Mouse (Mus musculus) midbrain, embryonic 16.5 days (tissue): ENCODE data around the gene Ehd4. TPM values are rescaled to one million over a fixed set of nuclear protein-coding genes. Genes with fewer than 3 reads are reported as not detected.

Experiments
- ATAC-seq: fragments of 200-750 bp; cut with Nextera tagmentation; 2 replicates; pipeline ENCODE4 v1.8.0; 2017; ENCODE audit warnings: moderate TSS enrichment
- H3K27ac ChIP-seq: fragments of 300-500 bp; sonication (generic); 2 replicates; pipeline ENCODE4 v1.5.1; 2014; ENCODE audit warnings: mild to moderate bottlenecking, low read length, mixed read lengths
- H3K27me3 ChIP-seq: fragments of 300-500 bp; sonication (generic); 2 replicates; pipeline ENCODE4 v1.6.1; 2014; ENCODE audit warnings: low read depth, low read length, mixed read lengths; ENCODE audit not compliant: control insufficient read depth, insufficient read depth
- H3K36me3 ChIP-seq: fragments of 300-500 bp; sonication (generic); 2 replicates; pipeline ENCODE4 v1.6.1; 2014; ENCODE audit warnings: mild to moderate bottlenecking, low read length, moderate library complexity, mixed read lengths; ENCODE audit not compliant: control insufficient read depth, insufficient read depth
- H3K4me1 ChIP-seq: fragments of 300-500 bp; sonication (generic); 2 replicates; pipeline ENCODE4 v1.6.1; 2014; ENCODE audit warnings: mild to moderate bottlenecking, low read length, mixed read lengths; ENCODE audit not compliant: control insufficient read depth, insufficient read depth
- H3K4me2 ChIP-seq: fragments of 300-500 bp; sonication (generic); 2 replicates; pipeline ENCODE4 v1.6.1; 2014; ENCODE audit warnings: mild to moderate bottlenecking, low read length, mixed read lengths
- H3K4me3 ChIP-seq: fragments of 300-500 bp; sonication (generic); 2 replicates; pipeline ENCODE4 v1.5.1; 2014; ENCODE audit warnings: low read depth, mild to moderate bottlenecking, low read length, moderate library complexity, mixed read lengths
- H3K9ac ChIP-seq: fragments of 300-500 bp; sonication (generic); 2 replicates; pipeline ENCODE4 v1.6.1; 2014; ENCODE audit warnings: low read depth, low read length, mixed read lengths
- H3K9me3 ChIP-seq: fragments of 300-500 bp; sonication (generic); replicated peaks from 2 replicates; pipeline ENCODE4 v1.6.1; 2014; ENCODE audit warnings: mild to moderate bottlenecking, low read length, mixed read lengths; ENCODE audit not compliant: control insufficient read depth, poor library complexity, severe bottlenecking
- WGBS: fragments of 180-500 bp; shearing (Covaris S2); extraction: QIAGEN DNeasy Blood & Tissue Kit; methylation state at CpG from one replicate; pipeline ENCODE4 v1.1.7; 2014; 5-methylcytosine and 5-hydroxymethylcytosine counted together
- polyA plus RNA-seq: library from polyadenylated mRNA; unstranded; fragments of >200 nt; fragmentation: Nextera tagmentation; extraction: Ambion mirVana; gene quantifications from 2 replicates; pipeline ENCODE4 v1.2.1, GENCODE M21; 2015

Ehd4 gene
- polyA plus RNA-seq, 1 experiment from 2014 or later = 11.5 TPM

DNA sequence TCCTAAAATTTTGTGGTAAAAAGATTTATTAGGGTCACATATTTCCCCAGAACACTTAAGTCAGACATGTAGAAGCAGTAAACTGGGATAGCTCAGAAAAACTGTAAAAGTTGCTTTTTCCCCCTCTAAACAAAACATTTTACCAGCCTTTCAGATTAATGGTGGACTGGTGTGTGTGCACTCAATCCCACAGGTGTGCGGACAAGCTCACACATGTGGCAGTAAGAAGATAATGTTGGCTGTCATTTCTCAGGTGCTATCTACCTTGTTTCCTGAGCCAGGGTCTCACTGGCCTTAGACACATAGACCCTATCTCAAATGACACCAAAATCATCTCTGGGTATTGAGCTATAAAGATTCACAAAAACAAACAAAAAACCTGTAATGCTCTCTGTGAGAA, 28.9 kb downstream of the Ehd4 start:
- Histone ChIP-seq H3K4me2 (no peak overlapping the region), H3K36me3 (no peaks in the 10 kb centered on the region), H3K9me3 (no peaks in the 10 kb centered on the region), H3K27ac (no peak overlapping the region), H3K27me3 (no peaks in the 10 kb centered on the region), H3K4me1 (no peaks in the 10 kb centered on the region), H3K4me3 (no peak overlapping the region), H3K9ac (no peak overlapping the region)
- no peak for ATAC-seq
- WGBS = 93% methylated on average over 1 of the region's 1 CpGs

DNA sequence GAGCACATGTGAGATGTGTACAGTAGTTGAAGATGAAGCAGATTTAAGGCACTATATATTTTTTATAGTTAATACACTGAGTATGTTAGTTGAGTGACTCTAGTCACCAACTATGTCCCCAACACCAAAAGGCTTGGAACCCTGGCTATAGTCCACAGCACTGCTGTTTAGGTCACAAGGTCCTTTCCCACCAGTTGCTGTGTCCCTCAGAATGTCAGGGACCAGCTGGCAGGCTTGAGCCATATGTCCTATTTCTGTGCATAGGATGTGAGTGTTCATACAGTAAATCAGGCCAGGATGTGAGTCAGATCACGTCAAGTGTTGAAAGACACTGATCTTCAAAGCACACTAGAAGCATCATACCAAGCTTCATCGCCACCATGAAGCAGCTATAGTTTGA, 29.5 kb downstream of the Ehd4 start:
- Histone ChIP-seq H3K4me2 (no peak overlapping the region), H3K36me3 (no peaks in the 10 kb centered on the region), H3K27me3 (no peaks in the 10 kb centered on the region), H3K4me1 (no peaks in the 10 kb centered on the region), H3K4me3 (no peak overlapping the region), H3K9ac (no peak overlapping the region), H3K9me3 (no peaks in the 10 kb centered on the region), H3K27ac (no peak overlapping the region)
- WGBS = 90% methylated on average over 2 of the region's 2 CpGs
- ATAC-seq = no peak

DNA sequence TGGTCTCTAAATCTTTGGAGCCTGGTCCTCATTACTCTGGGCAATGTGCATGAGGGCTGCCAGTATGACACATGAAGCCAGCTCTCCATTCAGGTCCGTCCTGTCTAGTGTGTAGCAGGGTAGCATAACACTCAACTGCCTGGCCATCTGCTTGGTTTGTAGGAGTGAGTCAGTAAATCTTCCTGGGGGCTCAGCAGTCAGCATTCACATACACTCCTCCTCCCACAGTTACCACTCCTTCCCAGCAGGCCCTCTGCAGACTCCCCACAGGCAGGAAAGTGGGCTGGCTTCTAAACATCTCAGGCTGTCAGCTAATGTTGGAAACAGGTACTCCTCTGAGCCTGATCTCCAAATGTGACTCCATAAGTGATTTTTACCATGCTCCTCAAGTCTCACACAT, 30.3 kb downstream of the Ehd4 start:
- 59% methylated on average over 1 of the region's 1 CpGs for WGBS
- H3K9ac ChIP-seq = no peak overlapping the region
- no peaks in the 10 kb centered on the region for H3K4me1 ChIP-seq
- H3K4me2 ChIP-seq = no peak overlapping the region
- no peaks in the 10 kb centered on the region for H3K9me3 ChIP-seq
- no peak overlapping the region for H3K27ac ChIP-seq
- no peaks in the 10 kb centered on the region for H3K36me3 ChIP-seq
- no peaks in the 10 kb centered on the region for H3K27me3 ChIP-seq
- ATAC-seq = no peak
- no peak overlapping the region for H3K4me3 ChIP-seq

DNA sequence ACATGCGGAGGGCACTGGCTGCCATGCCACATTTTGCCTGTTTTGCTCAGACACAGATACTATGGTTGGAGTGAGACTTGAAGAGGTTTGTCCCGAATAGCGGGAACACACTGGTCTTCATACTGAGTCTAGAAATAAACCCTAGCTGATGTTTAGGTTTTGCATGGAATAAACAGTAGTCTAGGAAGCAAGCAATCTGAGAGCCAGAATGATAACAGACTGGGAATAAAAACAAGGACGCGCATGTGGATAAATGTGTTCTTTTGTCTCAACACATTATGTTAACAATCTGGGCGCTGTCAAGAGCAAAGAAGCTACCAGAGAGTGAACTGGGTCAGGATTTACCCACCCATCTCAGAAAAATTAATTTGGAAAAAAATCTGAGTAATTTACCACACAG, 31.4 kb downstream of the Ehd4 start:
- H3K9me3 ChIP-seq = no peaks in the 10 kb centered on the region
- 96% methylated on average over 6 of the region's 6 CpGs for WGBS
- H3K36me3 ChIP-seq = no peaks in the 10 kb centered on the region
- H3K27ac ChIP-seq = no peak overlapping the region
- no peak overlapping the region for H3K4me3 ChIP-seq
- H3K9ac ChIP-seq = no peak overlapping the region
- no peaks in the 10 kb centered on the region for H3K4me1 ChIP-seq
- H3K27me3 ChIP-seq = no peaks in the 10 kb centered on the region
- no peak for ATAC-seq
- no peak overlapping the region for H3K4me2 ChIP-seq

DNA sequence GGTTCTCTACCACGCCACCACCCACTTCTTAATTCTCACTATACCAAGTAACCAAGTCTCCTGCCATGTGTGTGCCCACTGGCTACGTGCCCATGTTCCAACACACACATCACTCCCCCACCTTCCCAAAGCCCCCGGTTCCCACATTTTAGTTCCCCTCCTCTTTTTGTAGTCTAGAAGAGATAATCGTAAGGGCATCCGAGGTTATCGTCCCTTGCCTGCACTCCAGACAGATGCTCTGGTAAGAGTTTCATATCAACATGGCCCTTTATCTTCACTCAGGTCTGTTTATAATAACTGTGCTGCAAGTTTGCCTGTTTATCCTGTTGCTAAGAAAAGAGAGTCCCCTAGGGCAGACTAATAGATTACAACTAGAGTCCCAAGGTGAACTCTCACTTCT, 37.1 kb downstream of the Ehd4 start:
- Histone ChIP-seq H3K9me3 (no peaks in the 10 kb centered on the region), H3K36me3 (no peaks in the 10 kb centered on the region), H3K4me2 (no peak overlapping the region), H3K4me3 (no peak overlapping the region), H3K9ac (no peak overlapping the region), H3K27me3 (no peaks in the 10 kb centered on the region), H3K4me1 (no peaks in the 10 kb centered on the region), H3K27ac (no peak overlapping the region)
- no peak for ATAC-seq
- WGBS = 93% methylated on average over 6 of the region's 6 CpGs

DNA sequence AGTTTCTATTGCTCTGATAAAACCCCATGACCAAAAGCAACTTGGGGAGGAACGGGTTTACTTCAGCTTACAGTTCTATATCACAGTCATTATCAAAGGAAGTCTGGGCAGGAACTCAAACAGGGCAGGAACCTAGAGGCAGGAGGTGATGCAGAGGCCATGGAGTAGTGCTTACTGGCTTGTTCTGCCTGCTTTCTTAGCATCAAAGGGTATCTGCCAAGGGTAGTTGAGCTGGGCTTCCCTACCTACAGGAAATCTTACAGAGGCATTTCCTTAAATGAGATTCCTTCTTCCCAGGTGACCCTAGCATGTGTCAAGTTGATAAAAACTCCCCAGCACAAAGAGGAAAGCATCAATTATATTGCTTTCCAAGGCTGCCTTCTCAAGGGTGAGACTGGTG, 38.0 kb downstream of the Ehd4 start:
- H3K36me3 ChIP-seq = no peaks in the 10 kb centered on the region
- H3K9ac ChIP-seq = no peak overlapping the region
- no peaks in the 10 kb centered on the region for H3K9me3 ChIP-seq
- no peak overlapping the region for H3K4me2 ChIP-seq
- H3K4me1 ChIP-seq = no peaks in the 10 kb centered on the region
- ATAC-seq = no peak
- H3K4me3 ChIP-seq = no peak overlapping the region
- 80% methylated on average over 1 of the region's 1 CpGs for WGBS
- no peak overlapping the region for H3K27ac ChIP-seq
- H3K27me3 ChIP-seq = no peaks in the 10 kb centered on the region

DNA sequence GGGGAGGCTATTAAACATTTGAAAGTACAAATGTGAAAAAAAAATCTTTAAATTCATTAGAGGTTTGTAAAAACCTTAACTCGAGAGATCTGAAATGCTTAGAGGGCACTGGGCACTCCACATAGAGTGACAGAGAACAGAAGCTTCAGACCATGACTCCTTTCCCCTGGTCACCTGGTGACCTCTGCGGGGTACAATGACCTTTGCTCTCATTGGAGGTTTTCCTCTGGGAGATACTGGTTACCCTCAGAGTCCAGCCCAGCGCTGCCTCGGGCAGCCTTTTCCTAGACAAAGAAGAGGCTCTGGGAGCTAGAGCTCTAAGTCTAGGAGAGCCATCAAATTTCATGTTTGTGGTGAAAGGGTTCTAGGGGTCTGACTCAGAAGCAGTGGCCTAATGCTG, 39.4 kb downstream of the Ehd4 start:
- Histone ChIP-seq H3K4me1 (no peaks in the 10 kb centered on the region), H3K27ac (no peak overlapping the region), H3K27me3 (no peaks in the 10 kb centered on the region), H3K9me3 (no peaks in the 10 kb centered on the region), H3K4me3 (no peak overlapping the region), H3K9ac (no peak overlapping the region), H3K36me3 (no peaks in the 10 kb centered on the region), H3K4me2 (no peak overlapping the region)
- ATAC-seq = no peak
- WGBS = 72% methylated on average over 4 of the region's 4 CpGs

DNA sequence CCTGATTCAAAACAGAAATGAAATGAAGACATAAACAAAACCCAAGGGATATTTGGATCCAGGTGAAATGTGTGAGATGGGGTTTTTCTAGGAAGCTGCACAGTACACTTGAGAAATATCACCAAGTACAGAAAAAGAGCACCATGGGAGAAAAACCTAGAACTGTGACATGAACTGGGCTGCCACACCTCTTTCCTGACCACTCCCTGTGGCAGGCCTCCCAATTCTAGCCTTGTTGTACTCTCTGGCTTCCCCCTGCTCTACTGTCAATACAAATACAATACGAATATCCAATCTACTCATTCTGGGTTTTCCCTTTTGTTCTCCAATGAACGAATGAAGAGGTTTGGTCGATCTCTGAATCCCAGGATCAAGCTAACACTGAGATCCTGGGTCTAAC, 40.4 kb downstream of the Ehd4 start:
- Histone ChIP-seq H3K36me3 (no peaks in the 10 kb centered on the region), H3K4me3 (no peak overlapping the region), H3K4me1 (no peaks in the 10 kb centered on the region), H3K9me3 (no peaks in the 10 kb centered on the region), H3K27ac (no peak overlapping the region), H3K27me3 (no peaks in the 10 kb centered on the region), H3K9ac (no peak overlapping the region), H3K4me2 (no peak overlapping the region)
- 94% methylated on average over 3 of the region's 3 CpGs for WGBS
- no peak for ATAC-seq

DNA sequence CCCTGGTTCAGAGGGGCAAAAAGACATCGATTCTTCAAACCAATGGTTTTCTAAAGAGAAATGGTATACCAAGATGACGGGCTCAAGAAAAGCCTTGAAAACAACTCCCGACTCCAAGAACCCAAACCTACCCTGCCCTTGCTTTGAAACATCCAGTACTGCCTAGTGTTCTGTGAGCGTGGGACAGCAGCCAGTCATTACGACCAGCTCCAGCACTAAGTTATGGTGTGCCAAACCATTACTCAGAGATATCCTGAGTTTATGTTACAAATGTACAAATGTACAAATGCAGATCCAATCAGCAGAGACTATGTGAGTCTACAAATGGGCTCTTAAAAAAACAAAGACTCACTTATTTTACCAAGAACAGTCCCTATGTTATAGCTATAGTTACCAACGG, 40.9 kb downstream of the Ehd4 start:
- no peak overlapping the region for H3K4me2 ChIP-seq
- H3K9ac ChIP-seq = no peak overlapping the region
- H3K36me3 ChIP-seq = no peaks in the 10 kb centered on the region
- no peaks in the 10 kb centered on the region for H3K27me3 ChIP-seq
- no peak for ATAC-seq
- WGBS = 91% methylated on average over 6 of the region's 6 CpGs
- no peaks in the 10 kb centered on the region for H3K4me1 ChIP-seq
- no peaks in the 10 kb centered on the region for H3K9me3 ChIP-seq
- no peak overlapping the region for H3K27ac ChIP-seq
- no peak overlapping the region for H3K4me3 ChIP-seq

DNA sequence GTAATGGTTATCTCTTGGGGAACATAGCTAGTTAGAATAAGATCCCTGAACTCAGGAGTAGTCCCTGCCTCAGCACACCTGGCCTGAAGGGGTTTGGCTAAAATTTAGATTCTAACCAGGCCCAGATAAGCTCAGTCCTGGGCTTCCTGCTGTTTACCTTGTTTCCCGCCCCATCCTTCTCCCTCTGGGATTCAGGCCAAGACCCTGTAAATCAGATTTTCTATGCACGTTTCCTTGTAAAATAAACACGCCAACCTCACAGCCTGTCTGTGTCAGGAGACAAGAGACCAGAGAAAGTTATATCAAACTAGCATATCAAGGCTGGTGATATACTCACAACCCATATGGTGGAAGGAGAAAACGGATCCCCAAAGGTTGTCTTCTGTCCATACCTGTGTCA, 42.8 kb downstream of the Ehd4 start:
- no peaks in the 10 kb centered on the region for H3K27me3 ChIP-seq
- H3K27ac ChIP-seq = no peak overlapping the region
- no peak overlapping the region for H3K9ac ChIP-seq
- WGBS = 62% methylated on average over 4 of the region's 4 CpGs
- no peaks in the 10 kb centered on the region for H3K4me1 ChIP-seq
- no peaks in the 10 kb centered on the region for H3K9me3 ChIP-seq
- no peak for ATAC-seq
- H3K4me2 ChIP-seq = no peak overlapping the region
- H3K4me3 ChIP-seq = no peak overlapping the region
- no peaks in the 10 kb centered on the region for H3K36me3 ChIP-seq
